Mouse (Mus musculus): Measurements from ENCODE around the gene Rdh16f2.
"Not testable (repeated sequence)": the region's sequence is repeated elsewhere in the genome, so short reads cannot be mapped to it uniquely, and the experiment has no call there.

Rdh16f2 gene

DNA sequence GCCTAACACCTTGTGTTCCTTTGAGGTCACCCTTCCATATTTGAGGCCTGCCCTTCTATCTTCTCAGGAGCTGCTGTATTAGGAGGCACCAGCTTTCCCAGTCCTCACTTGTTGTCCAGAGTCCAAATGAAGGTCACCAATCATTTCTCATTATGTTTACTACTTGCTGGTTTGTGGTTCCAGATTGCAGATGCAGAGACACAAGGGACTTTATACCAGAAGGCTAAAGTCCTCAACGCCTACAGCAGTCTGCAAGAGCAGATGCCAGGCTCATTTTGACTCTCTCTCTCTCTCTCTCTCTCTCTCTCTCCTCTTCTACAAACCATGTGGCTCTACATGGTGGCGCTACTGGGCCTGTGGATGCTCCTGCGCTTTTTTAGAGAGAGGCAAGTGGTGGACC is at the start of gene Rdh16f2:
Gene Rdh16f2 (plus strand): TSS at position 243 of the 400 bp plus-strand sequence.
- DNase-seq (ENCODE audit: low spot score) = no peak

DNA sequence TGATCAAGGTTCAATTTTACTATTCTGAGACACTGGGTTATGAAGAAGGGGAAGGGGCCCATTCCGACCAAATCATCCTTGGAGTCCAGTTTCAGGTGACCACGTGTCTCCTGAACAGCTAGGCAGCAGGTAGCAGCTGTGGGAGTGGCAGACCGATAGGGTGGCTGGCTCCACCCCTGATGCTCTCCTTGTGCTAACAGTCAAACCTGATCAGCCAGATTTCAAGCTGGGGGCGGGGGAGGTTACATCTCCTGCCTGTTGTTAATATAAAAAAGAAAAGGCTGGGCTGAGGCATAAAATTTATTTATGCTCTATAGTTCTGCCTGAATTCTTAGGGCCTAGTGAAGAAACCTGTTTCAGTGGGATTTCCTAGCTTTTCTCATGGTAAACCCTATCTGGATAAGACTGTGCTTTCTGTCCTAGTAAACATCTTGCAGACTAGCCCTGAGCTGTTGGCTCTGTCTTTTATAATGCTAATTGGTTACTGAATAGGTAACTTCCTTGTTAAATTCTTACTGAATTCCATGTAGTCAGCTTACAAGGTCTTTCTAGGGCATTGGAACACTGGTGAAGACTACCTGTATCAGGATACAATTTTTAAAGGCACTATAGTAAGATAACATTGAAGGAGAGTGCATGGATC is 48.9 kb upstream of the Rdh16f2 start:
- not testable (repeated sequence) for DNase-seq (ENCODE audit: low spot score)

DNA sequence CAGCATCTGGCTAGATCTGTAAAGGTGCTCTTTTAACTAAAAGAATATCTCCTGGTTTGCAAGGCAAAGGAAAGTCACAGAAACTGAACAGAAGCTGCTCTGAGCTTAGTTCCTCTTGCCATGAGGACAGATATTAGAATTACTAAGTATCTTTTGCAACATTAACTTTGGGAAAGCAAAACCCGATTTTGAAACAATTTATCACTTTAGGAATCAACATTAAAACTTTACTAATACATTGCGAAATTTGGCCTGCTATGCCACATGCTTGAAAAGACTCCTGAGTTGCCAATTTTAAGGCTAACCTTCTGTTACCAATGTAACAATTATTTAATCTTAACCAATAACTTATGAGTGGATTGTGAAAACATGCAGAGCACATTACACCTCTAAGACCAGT is 44.5 kb upstream of the Rdh16f2 start:
- DNase-seq (ENCODE audit: low spot score) = not testable (repeated sequence)

DNA sequence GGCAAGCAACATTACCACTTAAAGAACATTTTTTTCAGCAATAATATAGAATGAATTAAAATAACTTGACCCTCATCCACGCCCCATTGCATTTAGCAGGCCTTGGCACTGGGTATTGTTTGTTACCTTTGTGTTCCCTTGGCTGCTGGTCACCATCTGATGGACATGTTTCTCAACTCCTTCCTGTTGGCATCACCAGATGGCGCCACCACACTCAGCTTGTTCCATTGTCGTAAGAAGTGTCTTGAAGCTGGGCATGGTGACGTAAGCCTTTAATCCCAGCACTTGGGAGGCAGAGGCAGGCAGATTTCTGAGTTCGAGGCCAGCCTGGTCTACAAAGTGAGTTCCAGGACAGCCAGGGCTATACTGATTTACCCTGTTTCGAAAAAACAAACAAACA is 40.9 kb upstream of the Rdh16f2 start:
- DNase-seq (ENCODE audit: low spot score) = no peak

DNA sequence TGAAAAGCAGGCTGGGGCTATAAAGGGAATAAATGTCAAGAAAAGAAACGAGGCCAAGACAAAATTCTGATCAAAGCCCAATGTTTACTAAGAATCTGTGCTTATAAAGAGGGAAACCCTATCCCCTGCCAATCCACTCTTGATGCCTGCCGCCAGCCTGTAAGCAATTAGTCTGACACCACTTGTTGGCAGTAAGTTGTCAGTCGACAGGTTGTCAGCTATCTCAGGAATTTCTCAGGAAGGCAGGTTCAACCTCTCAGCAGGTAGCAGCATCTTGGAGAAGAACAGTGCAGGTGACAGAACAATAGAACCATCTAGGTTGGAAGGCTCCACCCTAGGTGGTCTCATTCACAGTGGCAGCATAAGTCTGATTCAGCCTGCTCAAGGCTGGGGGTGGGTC is 37.2 kb upstream of the Rdh16f2 start:
- no peak for DNase-seq (ENCODE audit: low spot score)

DNA sequence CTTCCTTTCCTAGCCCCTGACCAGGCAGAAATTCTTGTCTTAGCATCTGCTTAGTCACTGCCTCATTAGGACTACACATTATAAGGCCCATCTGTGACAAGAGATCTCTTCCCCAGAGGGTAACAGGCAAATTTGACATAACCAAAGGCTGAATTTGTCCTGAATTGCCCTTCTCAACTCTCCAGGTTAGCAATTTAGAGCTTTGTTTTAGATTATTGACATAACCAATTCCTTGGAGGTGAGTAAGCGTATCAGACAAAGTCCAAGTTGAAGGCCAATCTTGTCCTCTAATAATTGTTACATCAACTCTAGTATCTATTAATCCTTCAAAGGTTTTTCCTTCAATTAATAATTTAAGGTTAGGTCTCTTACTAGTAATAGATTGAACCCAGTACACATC is 32.1 kb upstream of the Rdh16f2 start:
- DNase-seq (ENCODE audit: low spot score) = not testable (repeated sequence)

DNA sequence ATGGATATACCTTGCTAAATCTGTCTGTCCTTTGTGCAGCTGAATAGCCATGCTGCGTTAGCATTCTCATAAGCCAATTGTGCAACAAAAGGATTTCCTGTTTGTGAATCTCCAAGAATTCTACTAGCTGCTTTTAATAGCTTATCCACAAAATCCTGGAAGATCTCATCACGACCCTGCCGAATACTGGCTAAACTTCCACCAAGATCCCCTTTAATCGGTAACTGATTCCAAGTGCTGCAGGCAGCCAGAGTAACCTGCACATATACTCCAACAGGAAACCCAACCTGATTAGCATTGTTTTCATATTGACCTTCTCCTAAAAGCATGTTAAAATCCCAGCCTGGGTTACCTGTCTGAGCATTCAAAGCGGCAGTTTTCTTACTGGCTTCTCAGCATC is 31.0 kb upstream of the Rdh16f2 start:
- peak; percentile 73 for DNase-seq (ENCODE audit: low spot score)

DNA sequence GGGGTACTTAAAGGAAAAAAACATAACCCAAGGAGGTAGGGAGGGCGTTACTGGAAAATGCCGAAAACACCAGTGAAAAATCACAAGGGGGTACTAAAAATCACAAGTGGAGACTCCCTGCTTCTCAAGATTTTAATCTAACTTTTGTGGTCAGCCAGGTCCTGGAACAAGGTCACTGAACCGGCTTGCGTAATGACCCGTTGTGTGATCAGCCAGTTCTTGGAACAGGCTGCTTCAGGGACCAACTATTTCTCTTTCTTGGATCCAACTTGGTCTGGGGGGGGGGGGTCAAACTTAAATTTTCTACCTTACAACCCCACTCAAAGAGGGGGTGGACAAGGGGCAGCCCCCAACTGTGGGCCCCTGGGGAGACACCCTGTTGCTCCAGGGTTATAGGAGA is 28.5 kb upstream of the Rdh16f2 start:
- peak; percentile 26 for DNase-seq (ENCODE audit: low spot score)

DNA sequence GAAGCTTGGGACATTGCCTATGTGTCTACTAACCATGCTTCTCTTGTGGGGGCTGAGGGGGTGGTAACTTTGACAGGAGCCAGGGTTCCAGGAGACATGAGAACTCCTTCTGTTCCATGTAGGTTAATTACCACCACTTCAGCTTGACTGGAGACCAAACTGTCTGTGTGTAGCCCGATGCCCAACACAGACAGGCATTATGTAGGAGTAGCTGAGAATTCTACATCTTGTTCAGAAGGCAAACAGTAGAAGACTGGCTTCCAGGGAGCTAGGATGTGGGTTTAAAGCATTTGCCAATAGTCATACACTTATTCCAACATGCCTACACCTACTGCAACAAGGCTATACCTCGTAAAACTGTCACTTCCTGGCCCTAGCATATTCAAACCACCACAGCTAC is 27.7 kb upstream of the Rdh16f2 start:
- DNase-seq (ENCODE audit: low spot score) = no peak

DNA sequence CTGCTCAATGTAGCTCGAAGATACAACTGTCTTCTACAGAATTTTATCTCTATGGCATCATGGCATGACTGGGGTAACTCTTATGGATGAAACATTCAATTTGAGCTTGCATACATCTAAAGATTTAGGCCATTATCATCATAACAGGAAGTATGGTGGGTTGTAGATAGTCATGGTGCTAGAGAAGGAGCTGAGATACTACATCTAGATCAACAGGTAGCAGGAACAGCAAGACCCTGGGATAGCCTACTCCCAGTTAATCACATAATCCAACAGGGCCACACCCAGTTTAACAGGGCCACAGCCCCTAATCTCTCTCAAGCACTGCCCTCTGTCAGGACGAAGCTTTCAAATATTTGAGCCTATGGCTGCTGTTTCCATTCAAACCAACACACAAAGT is 25.5 kb upstream of the Rdh16f2 start:
- no peak for DNase-seq (ENCODE audit: low spot score)

DNA sequence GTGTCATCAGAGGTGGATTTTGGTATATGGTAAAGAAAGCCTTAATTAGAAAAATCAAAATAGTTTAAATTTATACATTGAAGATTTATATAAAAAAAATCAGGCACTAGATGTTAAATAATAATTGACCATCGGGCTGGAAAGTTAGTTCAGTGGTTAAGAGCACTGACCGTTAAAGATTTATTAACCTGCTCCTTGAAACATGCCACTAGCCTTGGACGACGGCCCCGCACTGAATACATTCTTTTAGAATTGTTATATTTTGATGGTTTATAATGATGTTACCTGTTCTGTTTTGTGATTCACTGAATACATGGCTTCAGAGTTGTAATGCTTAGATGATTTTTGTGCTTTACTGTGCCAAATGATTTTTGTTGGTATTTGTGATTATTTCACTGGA is 20.3 kb upstream of the Rdh16f2 start:
- DNase-seq (ENCODE audit: low spot score) = not testable (repeated sequence)

DNA sequence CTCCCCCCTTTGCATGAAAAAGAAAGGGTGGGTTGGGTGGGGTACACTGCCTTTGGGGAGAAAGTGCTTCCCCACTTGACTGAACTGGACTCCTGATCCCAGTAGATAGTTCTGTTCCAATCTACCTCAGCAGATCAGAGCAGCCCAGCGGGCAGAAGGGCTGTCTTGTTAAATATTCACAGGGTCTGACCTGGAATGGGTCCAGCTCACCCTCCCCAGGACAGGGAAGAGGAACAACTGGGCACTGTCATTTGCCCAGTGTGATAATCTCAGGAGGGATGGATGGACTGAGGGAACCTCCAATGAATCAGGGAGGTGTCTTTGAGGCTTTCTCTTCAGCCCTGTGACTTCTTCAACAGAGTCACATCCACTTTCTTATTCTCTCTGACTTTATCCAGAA is 18.2 kb upstream of the Rdh16f2 start:
- DNase-seq (ENCODE audit: low spot score) = no peak

DNA sequence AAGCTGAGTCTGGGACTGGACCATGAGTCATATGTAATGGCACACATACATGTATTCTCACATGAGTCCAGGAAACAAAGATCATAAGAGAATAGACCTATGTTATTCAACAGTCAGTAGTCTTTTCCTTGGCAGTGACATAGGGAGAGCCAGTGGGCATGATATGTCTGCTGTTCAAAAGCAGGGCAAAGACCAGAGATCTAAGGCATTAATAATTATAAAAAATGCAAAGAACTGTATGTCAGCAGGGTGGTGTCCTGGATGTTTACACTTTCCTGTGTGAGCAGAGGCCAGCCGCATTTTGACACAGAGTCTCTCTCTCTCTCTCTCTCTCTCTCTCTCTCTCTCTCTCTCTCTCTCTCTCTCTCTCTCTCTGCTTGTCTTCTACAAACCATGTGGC is 16.6 kb upstream of the Rdh16f2 start, which contains the start of gene Rdh19:
Gene Rdh19 (plus strand): TSS at position 301 of the 400 bp plus-strand sequence.
- no peak for DNase-seq (ENCODE audit: low spot score)

DNA sequence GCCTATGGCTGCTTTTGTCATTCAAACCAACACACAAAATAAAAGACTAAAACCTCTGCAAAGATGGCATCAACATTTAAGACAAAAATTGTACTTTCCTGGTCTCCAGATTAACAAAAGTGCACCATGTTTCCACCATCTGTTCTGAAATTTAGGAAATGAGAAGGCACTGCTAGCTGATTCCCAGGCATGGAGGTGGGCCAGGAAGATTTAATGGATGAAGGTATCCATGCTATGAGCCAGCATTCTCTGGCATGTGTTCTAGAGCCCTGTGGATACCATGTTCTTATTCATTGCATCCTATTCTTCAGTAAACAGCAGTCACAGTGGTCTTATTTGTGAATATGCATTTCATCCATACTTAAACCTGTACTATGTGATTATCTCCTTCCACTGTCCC is 9.9 kb upstream of the Rdh16f2 start:
- no peak for DNase-seq (ENCODE audit: low spot score)

DNA sequence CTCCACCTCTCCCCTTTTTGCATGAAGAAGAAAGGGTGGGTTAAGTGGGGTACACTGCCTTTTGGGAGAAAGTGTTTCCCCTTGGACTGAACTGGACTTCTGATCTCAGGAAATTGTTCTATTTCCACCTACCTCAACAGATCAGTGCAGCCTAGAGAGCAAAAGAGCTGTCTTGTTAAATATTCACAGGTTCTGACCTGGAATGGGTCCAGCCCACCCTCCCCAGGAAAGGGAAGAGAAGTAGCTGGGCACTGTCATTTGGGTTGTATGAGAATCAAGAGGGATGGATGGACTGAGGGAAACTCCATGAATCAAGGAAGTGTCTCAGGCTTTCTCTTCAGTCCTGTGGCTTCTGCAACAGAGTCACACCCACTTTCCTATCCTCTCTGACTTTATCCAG is 1.3 kb upstream of the Rdh16f2 start:
- DNase-seq (ENCODE audit: low spot score) = no peak

DNA sequence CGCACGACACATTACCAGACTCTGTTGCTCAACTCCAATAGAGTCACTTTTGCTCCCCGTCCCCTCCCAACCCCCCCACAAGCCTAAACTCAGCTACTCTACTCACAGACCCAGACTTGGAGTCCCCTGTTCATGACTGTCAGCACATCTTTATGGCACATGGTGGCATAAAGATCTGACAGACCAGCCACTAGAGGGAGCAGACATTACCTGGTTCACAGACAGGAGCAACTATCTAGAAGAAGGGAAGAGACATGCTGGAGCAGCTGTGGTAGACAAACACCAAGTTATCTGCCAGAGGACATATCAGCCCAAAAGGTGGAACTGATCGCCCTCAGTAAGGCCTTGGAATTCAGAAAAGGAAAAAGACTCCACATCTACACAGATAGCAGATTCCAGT is 6.2 kb downstream of the Rdh16f2 start:
- peak; percentile 43 for DNase-seq (ENCODE audit: low spot score)

DNA sequence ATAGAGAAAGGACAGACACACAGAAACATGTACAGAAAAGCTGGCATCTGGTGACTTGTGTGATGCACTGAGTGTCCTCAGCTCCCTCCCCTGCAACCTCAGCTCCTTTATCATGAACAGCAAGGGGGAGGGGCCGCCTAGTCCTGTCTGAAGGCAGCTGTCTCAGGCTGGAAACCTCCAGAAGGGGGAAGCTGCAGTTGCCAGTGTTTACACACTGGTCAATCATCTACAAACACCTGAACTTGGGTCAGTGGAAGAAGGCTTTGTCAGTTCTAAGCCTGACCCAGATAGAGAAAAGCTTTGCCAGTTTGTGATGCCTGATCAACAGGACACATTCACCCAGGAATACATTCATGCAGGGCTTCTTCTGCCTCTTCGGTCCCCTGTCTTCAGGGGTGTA is 11.4 kb downstream of the Rdh16f2 start:
- DNase-seq (ENCODE audit: low spot score) = peak; percentile 82

DNA sequence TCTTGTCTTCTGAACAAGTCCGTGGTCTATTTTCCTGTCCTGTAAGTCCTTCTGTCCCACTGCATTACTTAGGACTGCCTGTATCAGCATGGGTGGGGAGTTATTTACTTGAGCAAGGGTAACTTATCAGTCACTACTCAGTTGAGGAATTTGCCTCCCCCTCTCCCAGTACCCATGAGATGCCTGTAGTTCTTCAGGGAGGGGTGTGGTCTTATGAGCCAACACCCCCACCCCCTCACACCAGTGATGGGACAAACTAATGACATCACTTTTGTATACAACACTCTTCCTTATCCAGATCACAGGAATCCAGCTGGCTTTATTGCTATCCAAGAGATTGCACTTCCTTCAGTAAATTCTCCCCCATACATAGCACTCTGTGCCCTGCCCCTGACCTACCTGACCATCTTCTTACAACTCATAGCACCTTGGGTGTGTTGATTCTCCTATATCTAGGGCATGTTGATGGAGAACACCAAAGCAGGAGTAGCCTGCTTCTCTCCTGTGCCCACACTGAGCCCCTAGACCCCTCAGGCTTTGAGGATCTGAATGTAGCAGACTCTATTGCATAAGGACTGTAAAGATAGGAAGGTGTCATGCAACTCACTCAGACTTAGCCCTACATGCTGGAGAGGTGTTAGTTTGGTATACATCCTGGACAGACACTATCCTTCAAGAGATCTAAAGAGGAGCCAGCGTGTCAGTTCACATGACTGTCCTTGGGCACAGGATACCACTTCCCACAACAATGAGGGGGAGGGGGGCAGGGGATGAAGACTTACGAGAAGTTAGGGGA is 12.2 kb downstream of the Rdh16f2 start:
- DNase-seq (ENCODE audit: low spot score) = peak; percentile 76

DNA sequence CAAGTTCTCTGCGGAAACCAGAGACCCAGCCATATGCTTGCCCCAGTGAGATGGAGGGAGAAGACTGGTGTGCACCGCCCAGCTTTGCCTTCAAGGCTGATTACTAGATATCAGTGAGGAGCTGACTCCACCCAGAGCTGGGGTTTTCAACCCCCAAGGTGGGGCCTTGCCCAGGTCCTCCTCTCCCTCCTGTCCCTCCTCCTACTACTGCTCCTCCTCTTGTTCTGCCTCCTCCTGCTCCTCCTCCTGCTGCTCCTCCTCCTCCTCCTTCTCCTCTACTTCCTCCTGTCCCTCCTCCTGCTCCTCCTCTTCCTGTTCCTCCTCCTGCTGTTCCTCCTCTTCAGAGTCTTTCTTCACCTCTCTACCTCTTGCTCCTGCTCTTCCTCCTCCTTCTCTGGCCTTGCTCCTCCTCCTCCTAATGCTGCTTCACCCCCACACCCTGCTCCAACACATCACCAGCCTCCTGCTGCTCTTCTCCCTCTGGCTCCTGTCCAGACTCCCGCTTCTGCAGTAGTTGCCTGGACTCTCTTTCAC is 12.9 kb downstream of the Rdh16f2 start:
- peak; percentile 50 for DNase-seq (ENCODE audit: low spot score)

DNA sequence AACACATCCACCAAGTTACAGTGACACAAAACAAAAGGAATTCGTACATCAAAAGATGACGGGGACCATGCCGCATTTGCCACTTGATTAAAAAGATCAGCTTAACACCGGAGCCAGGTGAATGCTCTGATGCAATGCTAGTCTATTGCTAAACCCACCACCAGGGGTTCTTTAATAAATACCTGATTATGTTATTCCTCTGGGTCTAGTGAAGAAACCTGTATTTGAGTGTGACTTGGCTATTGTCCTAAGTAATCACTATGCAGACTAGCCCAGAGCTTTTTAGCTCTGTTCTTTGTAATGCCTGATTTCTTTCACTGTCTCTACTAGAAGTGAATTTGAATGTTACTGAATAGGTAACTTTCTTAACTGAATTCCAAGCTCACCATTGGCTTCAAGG is 14.8 kb downstream of the Rdh16f2 start:
- DNase-seq (ENCODE audit: low spot score) = no peak

DNA sequence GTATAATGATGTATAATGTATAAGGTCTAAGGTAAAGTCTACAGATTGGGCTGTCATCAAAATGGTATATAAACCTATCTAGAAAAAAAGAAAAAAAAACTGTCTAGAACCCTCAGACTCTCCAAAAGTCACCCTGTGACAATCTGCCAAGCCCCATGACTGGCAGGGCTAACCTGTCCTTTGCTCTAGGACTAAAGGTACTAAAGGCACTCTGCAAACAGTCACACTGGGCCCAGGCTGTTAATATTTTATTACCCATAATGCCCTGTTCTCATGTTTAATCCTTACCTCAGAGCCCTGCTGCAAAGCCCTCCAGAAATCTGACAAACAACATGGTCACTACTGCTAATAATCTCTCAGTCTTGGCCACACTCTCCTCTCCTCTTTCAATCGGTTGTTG is 20.3 kb downstream of the Rdh16f2 start:
- no peak for DNase-seq (ENCODE audit: low spot score)

DNA sequence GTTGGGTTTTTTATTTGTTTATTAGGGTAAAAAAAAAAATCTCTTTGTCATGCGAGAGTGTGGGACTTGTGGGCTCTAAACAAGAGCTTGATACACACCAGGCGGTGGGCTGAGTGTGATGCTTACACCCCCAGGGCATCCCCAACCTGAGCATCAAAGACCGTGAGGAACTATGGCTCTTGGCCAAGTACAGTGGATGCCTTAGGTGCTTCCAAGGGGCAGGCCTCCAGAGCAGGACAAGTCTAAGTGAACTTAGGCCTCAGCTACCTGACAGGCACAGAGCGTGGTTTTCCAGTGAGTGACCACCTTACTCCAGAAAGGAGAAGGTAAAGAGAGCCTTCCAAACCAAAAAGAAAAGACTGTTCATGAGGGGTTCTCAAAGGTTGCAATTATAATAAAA is 20.7 kb downstream of the Rdh16f2 start:
- no peak for DNase-seq (ENCODE audit: low spot score)

DNA sequence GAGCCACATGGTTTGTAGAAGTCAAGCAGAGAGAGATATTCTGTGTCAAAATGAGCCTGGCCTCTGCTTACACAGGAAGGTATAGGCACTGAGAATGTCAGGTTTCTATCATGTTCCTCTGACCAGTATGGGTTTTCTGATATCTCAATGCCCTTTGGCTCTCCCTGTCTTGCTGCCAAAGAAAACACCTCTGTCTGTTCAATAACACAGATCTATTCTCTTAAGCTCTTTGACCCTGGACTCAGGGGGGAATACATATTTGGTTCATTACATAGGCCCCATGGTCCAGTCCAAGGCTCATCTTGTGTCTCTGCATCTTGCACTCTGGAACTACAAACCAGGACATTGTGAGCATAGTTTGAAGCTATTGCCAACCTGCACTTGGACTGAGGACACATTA is 22.3 kb downstream of the Rdh16f2 start, which contains the start of gene Rdh7:
Gene Rdh7 (minus strand): TSS at position 213 of the 400 bp plus-strand sequence.
- no peak for DNase-seq (ENCODE audit: low spot score)

Measured in yolk sac, embryonic 10.5 days (tissue).